Mouse (Mus musculus) kidney, adult 8-10 months (tissue): ENCODE measurements around the gene Cdk14.
"Not testable (repeated sequence)": the region's sequence is repeated elsewhere in the genome, so short reads cannot be mapped to it uniquely, and the experiment has no call there.

Experiments
- DNase-seq, 2 experiments: peaks; one replicate each; pipeline ENCODE4 v3.0.0; 2022

The Cdk14 gene

GRCm38 (mm10) chr5:4961636-4962035 is 458.5 kb downstream of the Cdk14 start:
- no peak for DNase-seq

GRCm38 (mm10) chr5:4959446-4959845 is 460.7 kb downstream of the Cdk14 start:
- no peak for DNase-seq

- DNase-seq: no peak
Observed at GRCm38 (mm10) chr5:4955993-4956392, 464.1 kb downstream of the Cdk14 start.

GRCm38 (mm10) chr5:4955392-4955791 is 464.7 kb downstream of the Cdk14 start:
- no peak for DNase-seq

GRCm38 (mm10) chr5:4949433-4949832 is 470.7 kb downstream of the Cdk14 start:
- DNase-seq: no peak

- DNase-seq: peak in 1 of 2 experiments; percentile 5
Observed at GRCm38 (mm10) chr5:4948090-4948954, 471.8 kb downstream of the Cdk14 start.

GRCm38 (mm10) chr5:4935131-4935530 is 485.0 kb downstream of the Cdk14 start:
- DNase-seq: no peak

GRCm38 (mm10) chr5:4934491-4934890 is 485.6 kb downstream of the Cdk14 start:
- DNase-seq: no peak

- DNase-seq: no peak
Observed at GRCm38 (mm10) chr5:4931539-4932143, 488.5 kb downstream of the Cdk14 start.

GRCm38 (mm10) chr5:4929628-4930027 is 490.5 kb downstream of the Cdk14 start:
- DNase-seq: no peak

- no peak for DNase-seq
Observed at GRCm38 (mm10) chr5:4924866-4925265, 495.2 kb downstream of the Cdk14 start.

- peak; percentile 24 to 55 for DNase-seq
Observed at GRCm38 (mm10) chr5:4918376-4918775, 501.7 kb downstream of the Cdk14 start.

- no peak for DNase-seq
Observed at GRCm38 (mm10) chr5:4917743-4918142, 502.4 kb downstream of the Cdk14 start.

- DNase-seq: no peak
Observed at GRCm38 (mm10) chr5:4917274-4917673, 502.8 kb downstream of the Cdk14 start.

GRCm38 (mm10) chr5:4916390-4917273 is 503.5 kb downstream of the Cdk14 start:
- peak; percentile 62 to 64 for DNase-seq

- not testable (repeated sequence) for DNase-seq
Observed at GRCm38 (mm10) chr5:4904911-4905310, 515.2 kb downstream of the Cdk14 start.

- no peak for DNase-seq
Observed at GRCm38 (mm10) chr5:4898241-4898640, 521.9 kb downstream of the Cdk14 start.

- no peak for DNase-seq
Observed at GRCm38 (mm10) chr5:4894988-4895387, 525.1 kb downstream of the Cdk14 start.

GRCm38 (mm10) chr5:4893852-4894207 is 526.3 kb downstream of the Cdk14 start:
- DNase-seq: no peak

- no peak for DNase-seq
Observed at GRCm38 (mm10) chr5:4893206-4893851, 526.8 kb downstream of the Cdk14 start.

GRCm38 (mm10) chr5:4892734-4893133 is 527.4 kb downstream of the Cdk14 start:
- no peak for DNase-seq

- no peak for DNase-seq
Observed at GRCm38 (mm10) chr5:4891862-4892704, 528.0 kb downstream of the Cdk14 start.
